Mouse (Mus musculus) fat pad, adult 2 months (tissue): Measurements from ENCODE around the gene Dnajc30.

Experiments
- DNase-seq: peaks from one replicate; pipeline ENCODE4 v3.0.0-alpha.2; 2011; ENCODE audit warnings: low read depth, low spot score; ENCODE audit errors: extremely low read depth

Gene Dnajc30

GRCm38 (mm10) chr5:135107521-135108501 lies 43.8 kb downstream of the Dnajc30 start:
- DNase-seq: no peak

DNA sequence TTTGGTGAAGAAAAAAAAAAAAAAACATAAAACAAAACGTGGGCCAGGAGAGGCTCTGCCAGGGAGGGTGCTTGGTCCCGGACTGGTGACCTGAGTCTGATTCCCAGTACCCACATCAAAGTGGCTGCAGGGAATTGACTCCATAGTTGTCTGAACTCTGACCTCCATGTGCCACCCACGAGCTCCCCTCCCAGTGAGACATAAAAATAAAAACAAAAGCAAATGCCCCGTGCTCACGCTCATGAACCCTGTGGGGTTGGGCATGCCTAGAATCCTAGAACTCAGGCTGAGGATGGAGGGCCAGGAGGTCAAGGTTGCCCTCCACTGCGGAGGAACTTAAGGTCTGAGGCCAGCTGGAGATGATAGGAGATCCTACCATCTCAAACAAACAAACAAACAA lies 45.0 kb downstream of the Dnajc30 start:
- no peak for DNase-seq

- DNase-seq: no peak
Measured at GRCm38 (mm10) chr5:135109426-135109825, 45.4 kb downstream of the Dnajc30 start.

GRCm38 (mm10) chr5:135109976-135110375 lies 46.0 kb downstream of the Dnajc30 start:
- DNase-seq: no peak

GRCm38 (mm10) chr5:135113782-135114181 lies 49.8 kb downstream of the Dnajc30 start:
- DNase-seq: no peak

GRCm38 (mm10) chr5:135115241-135115640 lies 51.2 kb downstream of the Dnajc30 start:
- DNase-seq: no peak
